Mouse (Mus musculus): ENCODE measurements around the gene Tnfaip1.

Gene Tnfaip1

DNA sequence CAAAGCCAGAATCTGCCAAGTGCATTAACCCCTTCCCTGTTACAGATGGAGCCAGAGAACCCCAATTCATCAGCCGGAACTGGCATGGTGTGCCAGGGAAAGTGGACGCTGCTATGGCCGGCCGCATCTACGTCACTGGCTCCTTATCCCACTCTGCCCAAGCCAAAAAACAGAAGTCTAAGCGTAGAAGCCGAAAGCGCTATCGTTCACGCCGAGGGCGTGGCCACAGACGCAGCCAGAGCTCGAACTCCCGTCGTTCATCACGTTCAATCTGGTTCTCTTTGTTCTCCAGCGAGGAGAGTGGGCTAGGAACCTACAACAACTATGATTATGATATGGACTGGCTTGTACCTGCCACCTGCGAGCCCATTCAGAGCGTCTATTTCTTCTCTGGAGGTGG is 34.6 kb downstream of the Tnfaip1 start:
- no peak for DNase-seq (ENCODE audit: low read depth in 1 of 2, low spot score in 2 of 2)

DNA sequence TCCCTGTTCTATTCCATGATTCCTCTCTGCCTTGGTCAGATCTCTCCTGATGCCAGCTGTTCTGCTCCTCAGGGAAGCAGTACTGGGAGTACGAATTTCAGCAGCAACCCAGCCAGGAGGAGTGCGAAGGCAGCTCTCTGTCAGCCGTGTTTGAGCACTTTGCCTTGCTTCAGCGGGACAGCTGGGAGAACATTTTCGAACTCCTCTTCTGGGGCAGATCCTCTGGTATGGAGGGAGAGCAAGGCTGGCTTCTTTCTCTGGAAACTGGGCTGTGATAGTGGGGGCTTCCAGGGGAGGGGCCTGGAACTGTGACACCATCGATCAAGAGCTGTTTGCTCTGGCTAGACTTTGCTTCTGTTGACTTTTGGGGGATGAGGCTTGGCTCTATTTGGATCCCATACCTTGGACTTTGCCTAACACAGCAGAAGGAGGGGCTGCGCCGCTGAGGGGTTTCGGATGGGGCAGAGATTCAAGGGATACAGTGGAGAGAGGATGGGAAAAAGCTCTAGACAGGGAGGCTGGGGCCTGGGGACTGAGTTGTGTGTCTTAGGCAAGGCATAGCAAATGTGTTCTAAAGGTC is 35.4 kb downstream of the Tnfaip1 start:
- DNase-seq (ENCODE audit: low read depth in 1 of 2, low spot score in 2 of 2): no peak

DNA sequence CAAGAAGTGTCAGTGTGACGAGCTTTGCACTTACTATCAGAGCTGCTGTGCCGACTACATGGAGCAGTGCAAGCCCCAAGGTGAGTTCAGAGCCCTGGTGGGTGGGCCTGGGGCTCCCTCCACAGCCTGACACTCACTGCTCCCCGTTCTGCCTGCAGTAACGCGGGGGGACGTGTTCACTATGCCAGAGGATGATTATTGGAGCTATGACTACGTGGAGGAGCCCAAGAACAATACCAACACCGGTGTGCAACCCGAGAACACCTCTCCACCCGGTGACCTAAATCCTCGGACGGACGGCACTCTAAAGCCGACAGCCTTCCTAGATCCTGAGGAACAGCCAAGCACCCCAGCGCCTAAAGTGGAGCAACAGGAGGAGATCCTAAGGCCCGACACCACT is 36.6 kb downstream of the Tnfaip1 start:
- DNase-seq (ENCODE audit: low read depth in 1 of 2, low spot score in 2 of 2): no peak

DNA sequence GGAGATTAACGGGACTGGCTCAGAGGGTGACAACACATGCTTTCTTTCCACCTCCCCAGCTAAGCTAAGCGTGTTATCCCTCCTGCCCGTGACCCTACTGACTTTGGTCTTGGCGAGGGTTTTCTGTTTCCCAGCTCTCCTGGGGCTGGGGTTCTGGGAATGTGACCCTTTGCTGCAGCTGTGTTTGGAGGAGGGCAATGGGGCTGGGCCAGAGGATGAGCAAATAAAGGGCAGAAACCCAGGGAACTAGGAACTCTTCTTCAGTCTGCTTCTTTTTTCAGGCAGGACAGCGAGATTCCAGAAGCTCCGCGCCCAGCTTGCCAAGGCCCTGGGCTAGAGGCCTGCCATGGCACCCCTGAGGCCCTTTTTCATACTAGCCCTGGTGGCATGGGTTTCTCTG is 37.1 kb downstream of the Tnfaip1 start, which contains the start of gene Vtn:
TSS of gene Vtn (plus strand) at position 88 of the 400 bp plus-strand sequence.
- DNase-seq (ENCODE audit: low read depth in 1 of 2, low spot score in 2 of 2): no peak

DNA sequence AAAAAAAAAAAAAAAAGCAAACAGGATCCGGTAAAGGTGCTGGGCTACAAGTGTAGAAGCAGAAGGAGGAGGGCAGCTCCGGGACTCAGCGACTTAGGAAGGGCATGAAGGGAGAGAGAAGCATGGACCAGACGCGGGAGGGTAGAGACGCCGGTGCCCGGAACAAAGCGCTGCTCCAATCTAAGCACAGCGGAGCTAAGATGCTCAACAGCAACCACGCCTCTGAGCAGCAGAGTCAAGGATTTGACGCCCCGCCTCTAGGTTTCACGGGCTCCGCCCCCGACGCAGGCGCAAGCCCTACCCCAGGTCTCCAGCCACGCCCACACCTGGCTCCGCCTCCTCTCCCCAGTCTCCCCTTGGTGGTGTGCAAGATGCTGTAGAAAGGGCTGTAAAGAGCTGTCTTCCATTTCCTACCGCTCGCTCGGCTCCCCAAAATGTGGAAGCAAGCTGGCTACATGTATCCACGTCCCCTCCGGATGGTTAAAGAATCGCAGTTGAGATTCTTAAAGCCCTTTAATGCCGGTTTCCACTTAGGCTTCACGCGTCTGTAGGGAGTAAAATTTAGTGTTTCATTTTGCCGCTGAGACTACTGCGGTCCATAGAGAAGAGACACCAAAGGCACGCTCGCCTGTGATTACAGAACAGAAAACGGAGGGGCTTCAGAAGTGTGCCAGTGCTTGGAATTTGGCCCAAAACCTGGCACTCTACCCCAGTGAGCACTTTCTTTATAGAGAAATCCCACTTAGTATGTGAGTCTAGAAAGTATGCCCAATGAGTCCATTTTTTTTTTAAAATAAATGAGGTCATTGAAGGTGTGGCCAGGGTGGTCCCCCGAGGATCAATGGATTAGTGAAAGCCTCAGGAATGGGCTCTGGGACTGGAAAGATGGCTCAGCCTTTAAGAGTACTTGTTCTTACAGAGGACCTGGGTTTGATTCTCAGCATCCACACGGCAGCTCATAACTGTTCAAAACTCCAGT is 38.3 kb downstream of the Tnfaip1 start, which contains the start of gene Sarm1:
TSS of gene Sarm1 (minus strand) at position 211 of the 979 bp plus-strand sequence.
- DNase-seq (ENCODE audit: low read depth in 1 of 2, low spot score in 2 of 2): peak; percentile 83

DNA sequence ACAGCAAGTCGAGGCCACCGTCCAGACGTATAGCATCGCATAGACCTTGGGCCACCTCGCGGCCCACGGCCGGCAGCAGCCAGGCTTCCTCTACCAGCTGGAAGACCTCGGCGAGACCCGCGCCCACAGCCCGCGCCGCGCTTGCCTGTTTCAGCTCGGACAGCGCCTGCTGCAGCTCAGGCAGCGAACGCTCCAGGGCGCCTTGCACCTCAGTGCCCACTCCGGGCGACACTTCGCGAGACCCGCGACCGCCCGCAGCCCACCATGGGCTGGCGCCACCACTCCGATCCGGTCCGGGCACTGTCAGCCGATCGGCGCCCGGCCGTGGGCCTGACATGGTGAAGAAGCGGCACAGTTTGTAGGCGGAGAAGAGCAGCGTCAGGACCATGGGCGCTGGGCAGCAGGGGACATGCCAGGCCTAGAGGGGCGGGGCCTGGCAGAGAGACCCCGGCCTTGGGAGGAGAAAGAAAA is 39.0 kb downstream of the Tnfaip1 start:
- no peak for DNase-seq (ENCODE audit: low read depth in 1 of 2, low spot score in 2 of 2)

DNA sequence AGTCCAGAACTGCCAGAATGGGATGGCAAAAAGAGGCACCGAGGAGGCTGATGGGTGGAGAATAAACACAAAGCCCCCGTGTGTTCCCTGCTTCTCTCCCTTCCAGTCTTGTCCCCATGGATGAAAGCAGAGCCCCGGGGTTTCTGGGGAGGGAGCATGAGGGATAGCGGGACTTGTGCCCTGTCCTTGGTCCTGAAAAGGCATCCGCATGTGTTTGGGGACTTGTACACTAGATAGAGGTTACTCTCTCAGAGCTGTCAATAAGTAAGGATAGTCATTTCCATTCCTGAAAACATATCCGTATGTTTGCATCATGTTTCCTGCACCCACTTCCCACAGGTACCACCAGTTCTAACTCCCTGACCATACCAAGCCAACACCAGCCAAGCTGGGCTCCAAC is 40.2 kb downstream of the Tnfaip1 start:
- no peak for DNase-seq (ENCODE audit: low read depth in 1 of 2, low spot score in 2 of 2)

DNA sequence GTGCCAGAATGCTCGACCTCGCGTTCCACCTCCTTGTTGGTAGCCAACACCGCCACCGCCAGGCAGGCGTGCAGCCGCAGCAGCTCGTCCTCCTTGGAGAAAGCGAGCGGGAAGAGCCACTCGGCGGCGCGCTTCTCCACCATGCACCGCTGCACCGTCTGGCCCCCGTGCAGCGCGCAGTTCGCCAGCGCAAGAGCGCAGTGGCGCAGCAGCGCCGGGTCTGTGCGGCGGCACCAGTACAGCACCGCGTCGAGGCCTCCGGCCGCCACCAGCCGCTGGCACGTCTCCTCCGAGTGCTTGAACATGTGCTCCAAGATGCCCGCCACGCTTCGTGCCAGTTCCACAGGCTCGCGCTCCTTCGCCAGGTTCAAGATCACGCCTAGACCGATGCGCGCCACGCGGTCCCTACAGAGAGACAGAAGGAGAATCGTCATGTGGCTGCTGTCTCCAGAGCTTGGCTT is 45.3 kb downstream of the Tnfaip1 start:
- no peak for DNase-seq (ENCODE audit: low read depth in 1 of 2, low spot score in 2 of 2)

DNA sequence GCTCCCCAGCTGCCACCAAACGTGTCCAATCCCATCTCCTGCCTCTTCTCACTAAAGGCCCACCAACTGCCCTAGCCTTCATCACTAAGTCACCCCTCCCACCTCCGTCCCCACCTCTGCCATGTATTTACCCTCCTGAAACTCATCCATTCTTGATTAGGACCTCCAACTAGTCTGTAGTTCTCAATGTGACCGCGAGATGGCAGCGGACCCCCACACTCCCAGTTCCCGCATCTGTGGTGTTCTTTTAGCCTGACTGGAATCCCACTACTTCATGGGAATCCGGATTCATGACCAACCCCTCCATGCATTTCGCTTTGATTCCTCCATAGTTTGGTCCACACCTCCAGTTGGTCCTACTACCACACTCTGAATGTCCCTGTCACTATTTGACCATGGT is 48.0 kb downstream of the Tnfaip1 start:
- DNase-seq (ENCODE audit: low read depth in 1 of 2, low spot score in 2 of 2): peak in 1 of 2 experiments; percentile 48

DNA sequence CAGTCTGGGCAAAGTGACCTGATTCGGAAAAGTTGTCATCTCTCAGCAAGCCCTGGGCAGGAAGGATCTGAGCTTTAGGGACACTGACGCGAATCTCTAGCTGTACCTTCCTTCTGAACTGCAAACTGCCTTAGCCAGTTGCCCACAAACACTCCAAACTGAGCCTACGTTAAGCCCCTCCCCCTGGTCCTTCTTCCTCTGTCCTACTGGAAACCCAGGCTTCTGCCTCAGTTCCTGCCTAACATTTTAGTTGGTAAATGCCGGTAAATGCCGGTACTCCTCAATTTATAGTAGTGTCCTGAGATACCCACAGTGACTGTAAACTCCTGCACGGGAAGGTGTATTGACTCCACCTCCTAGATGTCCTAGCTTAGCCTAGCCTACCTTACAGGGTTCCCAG is 52.5 kb downstream of the Tnfaip1 start:
- no peak for DNase-seq (ENCODE audit: low read depth in 1 of 2, low spot score in 2 of 2)

DNA sequence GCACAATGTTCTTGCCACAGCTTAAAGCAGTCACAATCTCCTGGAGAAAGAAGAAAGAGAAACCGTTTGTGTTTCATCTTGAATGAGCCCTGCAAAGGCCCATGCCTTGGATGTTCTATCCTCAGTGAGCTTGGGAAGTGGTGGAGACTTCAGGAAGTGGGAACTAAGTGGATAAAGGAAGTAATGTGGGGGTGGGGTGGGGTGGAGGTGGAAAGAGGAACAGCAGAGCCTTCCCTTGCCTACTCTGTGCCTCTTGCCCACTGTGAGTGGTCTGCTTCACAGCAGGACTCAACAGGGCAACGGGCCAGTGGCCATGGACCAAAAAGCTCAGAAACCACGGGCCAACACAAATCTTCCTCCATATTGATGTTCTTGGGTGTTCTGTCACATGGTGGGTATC is 60.8 kb downstream of the Tnfaip1 start:
- DNase-seq (ENCODE audit: low read depth in 1 of 2, low spot score in 2 of 2): no peak

Data from monocyte, adult 2 months (primary cell).